Mouse (Mus musculus) C2C12 (cell line): ENCODE data around the gene Drap1. TPM values are rescaled to one million over a fixed set of nuclear protein-coding genes. Genes with fewer than 3 reads are reported as not detected.

ENCODE experiments used
- H3K27me3 ChIP-seq: one replicate; pipeline ENCODE4 v1.6.1; 2011; ENCODE audit not compliant: control insufficient read depth, insufficient read depth, insufficient read length
- H3K36me3 ChIP-seq: one replicate; pipeline ENCODE4 v1.6.1; 2011; ENCODE audit not compliant: control insufficient read depth, insufficient read depth
- H3K4me3 ChIP-seq: one replicate; pipeline ENCODE4 v1.5.1; 2011; ENCODE audit warnings: mild to moderate bottlenecking, control low read depth; ENCODE audit not compliant: poor library complexity, insufficient read depth, severe bottlenecking
- H3K79me2 ChIP-seq: one replicate; pipeline ENCODE4 v1.6.1; 2011; ENCODE audit not compliant: control insufficient read depth, insufficient read depth
- H3K79me3 ChIP-seq: one replicate; pipeline ENCODE4 v1.6.1; 2011; ENCODE audit warnings: low read depth, control low read depth
- H3ac ChIP-seq: one replicate; pipeline ENCODE3; 2011; ENCODE audit warnings: low read depth; ENCODE audit not compliant: control insufficient read depth, insufficient read length
- CEBPB ChIP-seq: IDR thresholded peaks from one replicate; pipeline ENCODE4 v1.6.1; 2011; ENCODE audit warnings: low read depth, mild to moderate bottlenecking, control low read depth, moderate library complexity
- CTCF ChIP-seq: IDR thresholded peaks from one replicate; pipeline ENCODE4 v1.5.1; 2011; ENCODE audit not compliant: control insufficient read depth, insufficient read depth, insufficient read length
- FOSL1 ChIP-seq: IDR thresholded peaks from one replicate; pipeline ENCODE4 v1.8.0; 2011; ENCODE audit warnings: mild to moderate bottlenecking, low read length; ENCODE audit not compliant: poor library complexity, insufficient read depth, severe bottlenecking
- MAX ChIP-seq: IDR thresholded peaks from one replicate; pipeline ENCODE4 v1.6.1; 2011; ENCODE audit warnings: mild to moderate bottlenecking, control low read depth
- MYOD1 ChIP-seq: IDR thresholded peaks from one replicate; pipeline ENCODE4 v1.6.1; 2011; ENCODE audit warnings: low read depth; ENCODE audit not compliant: control insufficient read depth, insufficient read length
- MYOG ChIP-seq: IDR thresholded peaks from one replicate; pipeline ENCODE4 v1.6.1; 2011; ENCODE audit not compliant: control insufficient read depth, insufficient read length; ENCODE audit errors: extremely low read depth
- USF1 ChIP-seq: IDR thresholded peaks from one replicate; pipeline ENCODE4 v1.6.1; 2011; ENCODE audit warnings: low read depth, mild to moderate bottlenecking, control low read depth, moderate library complexity
- polyA plus RNA-seq: library from polyadenylated mRNA; unstranded; fragments of >200 nt; fragmentation: generic; extraction: Trizol; gene quantifications from one replicate; pipeline ENCODE4 v1.2.1, GENCODE M21; 2012; ENCODE audit warnings: missing spikeins

The Drap1 gene
- polyA plus RNA-seq, 1 experiment = 428 TPM

- H3K36me3 ChIP-seq = peaks cover 33% of the 10 kb centered on the region
- no peak overlapping the region for H3ac ChIP-seq
- TF ChIP-seq MYOD1 (no peak), MYOG (no peak), USF1 (no peak), FOSL1 (no peak), CTCF (no peak), MAX (no peak), CEBPB (no peak)
- peaks cover 23% of the 10 kb centered on the region for H3K79me2 ChIP-seq
- H3K4me3 ChIP-seq = no peak overlapping the region
- no peaks in the 10 kb centered on the region for H3K27me3 ChIP-seq
- H3K79me3 ChIP-seq = peaks cover 12% of the 10 kb centered on the region
These were observed 5.9 kb downstream of the Drap1 start for GRCm38 (mm10) chr19:5418750-5419466.

DNA sequence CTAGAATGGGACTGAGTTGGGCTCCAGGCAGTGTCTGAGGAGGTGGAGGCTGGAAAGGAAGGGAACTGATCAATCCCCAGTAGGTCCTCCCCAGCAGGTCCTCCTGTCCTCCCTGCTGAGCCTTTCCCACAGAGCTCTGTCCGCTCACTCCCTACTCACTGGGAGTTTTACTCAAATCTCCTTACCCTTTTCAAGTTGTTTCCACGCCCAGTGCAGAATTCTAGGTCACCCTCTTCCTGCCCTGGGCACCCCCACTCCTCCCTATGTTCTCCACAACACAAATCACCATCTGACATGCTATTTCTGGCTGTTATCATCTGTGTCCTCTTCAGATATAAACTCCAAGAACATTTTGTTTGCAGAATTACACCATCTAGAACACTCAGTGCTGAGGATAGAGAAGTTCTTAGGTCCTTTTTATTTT lies 10.2 kb downstream of the Drap1 start:
- no peaks in the 10 kb centered on the region for H3K79me2 ChIP-seq
- H3K36me3 ChIP-seq = no peaks in the 10 kb centered on the region

DNA sequence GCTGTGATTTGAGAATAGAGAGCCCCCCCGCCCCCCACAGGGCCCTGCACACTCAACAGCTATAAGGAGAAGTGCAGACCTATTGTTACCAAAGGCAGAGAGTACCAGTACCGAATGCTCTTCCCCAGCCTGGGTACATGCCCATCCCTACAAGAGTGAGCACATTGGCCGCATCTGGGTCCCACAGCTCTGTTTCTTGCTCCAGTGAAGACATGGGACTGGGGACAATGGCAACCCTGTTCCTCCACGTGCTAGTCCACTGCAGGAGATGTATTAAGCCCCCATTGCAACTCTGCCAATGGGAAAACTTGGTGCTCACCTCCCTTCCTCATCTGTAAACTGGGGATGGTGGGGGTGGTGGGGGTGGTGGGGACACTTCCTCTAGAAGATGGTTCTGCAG lies 10.9 kb downstream of the Drap1 start:
- no peaks in the 10 kb centered on the region for H3K79me3 ChIP-seq
- H3ac ChIP-seq = no peak overlapping the region
- H3K36me3 ChIP-seq = no peaks in the 10 kb centered on the region
- no peaks in the 10 kb centered on the region for H3K79me2 ChIP-seq
- no peaks in the 10 kb centered on the region for H3K27me3 ChIP-seq
- TF ChIP-seq CTCF (no peak), MYOD1 (no peak), USF1 (no peak), MAX (no peak), FOSL1 (no peak), CEBPB (no peak), MYOG (no peak)
- H3K4me3 ChIP-seq = no peak overlapping the region

More for the DNA sequence above, 10.2 kb downstream of the Drap1 start:
- no peak for TF ChIP-seq USF1
- TF ChIP-seq MYOD1 = no peak
- TF ChIP-seq CEBPB = no peak
- TF ChIP-seq MAX = no peak
- TF ChIP-seq MYOG = no peak
- H3K27me3 ChIP-seq = no peaks in the 10 kb centered on the region
- H3K4me3 ChIP-seq = no peak overlapping the region
- no peak overlapping the region for H3ac ChIP-seq
- H3K79me3 ChIP-seq = no peaks in the 10 kb centered on the region

DNA sequence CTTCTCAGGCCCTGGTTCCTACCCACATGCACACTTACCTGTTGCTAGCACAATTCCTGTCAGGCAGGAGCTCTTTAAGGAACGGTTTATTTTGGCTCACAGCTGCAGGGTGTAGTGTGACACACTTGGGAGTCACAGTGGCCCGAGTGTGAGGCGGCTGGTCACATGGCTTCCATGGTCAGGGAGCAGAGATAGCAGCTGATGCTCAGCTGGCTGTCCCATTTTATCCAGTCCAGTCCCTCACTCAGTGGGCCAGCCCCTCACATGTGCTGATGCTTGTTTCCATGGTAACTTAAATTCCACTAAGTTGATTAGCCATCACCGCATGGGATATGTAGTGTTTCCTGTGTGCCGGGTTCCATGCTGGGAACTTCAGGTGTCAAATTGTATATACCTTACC lies 12.8 kb downstream of the Drap1 start:
- no peaks in the 10 kb centered on the region for H3K79me3 ChIP-seq
- no peaks in the 10 kb centered on the region for H3K36me3 ChIP-seq
- TF ChIP-seq MAX (no peak), MYOD1 (no peak), FOSL1 (no peak), USF1 (no peak), MYOG (no peak), CEBPB (no peak), CTCF (no peak)
- H3K79me2 ChIP-seq = no peaks in the 10 kb centered on the region
- H3K27me3 ChIP-seq = no peaks in the 10 kb centered on the region
- H3K4me3 ChIP-seq = no peak overlapping the region
- no peak overlapping the region for H3ac ChIP-seq

- Histone ChIP-seq H3K4me3 (no peak overlapping the region), H3K27me3 (no peaks in the 10 kb centered on the region), H3K79me2 (no peaks in the 10 kb centered on the region), H3ac (no peak overlapping the region), H3K36me3 (no peaks in the 10 kb centered on the region), H3K79me3 (no peaks in the 10 kb centered on the region)
- no peak for TF ChIP-seq MYOG
- no peak for TF ChIP-seq USF1
These were observed 14.1 kb downstream of the Drap1 start for GRCm38 (mm10) chr19:5410641-5411040.

DNA sequence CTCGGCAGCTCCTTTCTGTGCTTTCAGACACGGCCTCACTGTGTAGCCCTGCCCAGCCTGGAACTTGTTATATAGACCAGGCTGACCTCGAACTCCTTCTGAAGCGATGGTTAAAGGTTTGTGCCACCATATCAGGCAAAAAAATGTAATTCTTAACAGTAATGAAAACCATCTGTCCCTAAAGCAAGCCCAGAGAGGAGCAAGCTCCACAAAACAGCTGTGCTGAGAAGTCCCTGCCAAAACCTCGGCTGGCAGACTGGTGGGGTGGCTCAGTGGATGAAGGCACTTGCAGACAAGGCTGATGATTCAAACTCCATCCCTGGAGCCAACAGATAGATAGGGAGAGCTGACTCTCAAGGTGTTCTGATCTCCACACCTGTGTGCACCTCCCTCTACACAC lies 15.7 kb downstream of the Drap1 start:
- H3K4me3 ChIP-seq = no peak overlapping the region
- H3K27me3 ChIP-seq = no peaks in the 10 kb centered on the region
- no peaks in the 10 kb centered on the region for H3K36me3 ChIP-seq
- H3K79me2 ChIP-seq = no peaks in the 10 kb centered on the region
- no peaks in the 10 kb centered on the region for H3K79me3 ChIP-seq
- TF ChIP-seq MAX (no peak), CEBPB (no peak)
- H3ac ChIP-seq = no peak overlapping the region
